ENCODE assay signal across 8 mouse cellular contexts in the genomic region with DNA sequence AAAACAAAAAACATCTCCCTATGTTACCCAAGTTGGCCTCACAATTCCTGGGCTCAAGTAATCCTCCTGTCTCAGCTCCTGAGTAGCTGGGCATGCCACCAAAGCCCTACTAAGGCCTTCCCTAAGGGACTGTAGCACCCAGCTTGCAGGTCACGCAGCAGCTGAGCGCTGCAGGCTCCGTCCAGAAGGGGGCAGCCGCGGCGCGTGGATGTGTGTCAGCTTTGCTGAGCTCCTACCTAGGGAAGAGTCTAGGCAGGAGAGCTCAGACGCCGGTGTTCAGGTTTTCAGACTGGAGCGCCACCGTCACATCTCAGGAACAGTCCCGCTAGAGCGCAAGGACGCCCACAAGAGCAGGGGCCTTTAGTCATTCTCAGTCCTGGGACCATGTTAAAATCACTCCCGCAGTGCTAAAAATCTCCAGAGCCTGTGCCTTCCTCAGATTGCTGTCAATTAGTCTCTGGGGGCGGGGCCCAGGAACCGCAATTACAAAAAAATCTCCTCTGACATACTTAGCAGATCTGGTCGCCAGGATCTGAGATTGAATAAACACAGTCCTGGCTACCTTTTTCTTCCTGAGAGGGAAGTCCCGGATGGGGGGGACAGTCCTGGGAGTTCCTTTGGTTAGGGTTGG. TPM values are rescaled to one million over a fixed set of nuclear protein-coding genes. Genes with fewer than 3 reads are reported as not detected.
DNase-seq lines count a peak whose midpoint lies in the region; ATAC-seq and TF ChIP-seq lines count a peak whose summit lies in the region.

No protein-coding gene starts in this region.

- 7% methylated on average over 19 of the region's 19 CpGs for WGBS in midbrain, embryonic 14.5 days
- 3% methylated on average over 19 of the region's 19 CpGs for WGBS in small intestine, adult 2 months

- no peak for TF ChIP-seq POLR2A in small intestine, adult 2 months (IDR thresholded peaks at IDR 0.05; ENCODE audit: low read depth, low read length)

- H3K27ac ChIP-seq in midbrain, embryonic 14.5 days (replicated peaks; ENCODE audit: low read depth, low read length) = no peak overlapping the region
- no peak overlapping the region for H3K27ac ChIP-seq in small intestine, adult 2 months (ENCODE audit: insufficient read depth, low read depth, low read length)

- no peak overlapping the region; the same call in 1 of the 2 replicates for H3K9ac ChIP-seq in midbrain, embryonic 14.5 days (replicated peaks; ENCODE audit: low read length)

- no peaks in the 10 kb centered on the region for H3K36me3 ChIP-seq in midbrain, embryonic 14.5 days (ENCODE audit: control insufficient read depth, insufficient read depth, low read length)
- H3K36me3 ChIP-seq in small intestine, adult 2 months (ENCODE audit: control insufficient read depth, insufficient read depth, low read length) = no peaks in the 10 kb centered on the region

- TF ChIP-seq CTCF in small intestine, adult 2 months (IDR thresholded peaks at IDR 0.05; ENCODE audit: extremely low read depth, insufficient read length, insufficient replicate concordance, low read depth, low read length) = peak; percentile 91

- no peak overlapping the region for H3K4me3 ChIP-seq in midbrain, embryonic 14.5 days (replicated peaks; ENCODE audit: low read depth, low read length)
- peak overlapping the region; percentile 40 for H3K4me3 ChIP-seq in small intestine, adult 2 months (ENCODE audit: low read depth, low read length)

- H3K27me3 ChIP-seq in midbrain, embryonic 14.5 days (ENCODE audit: control insufficient read depth, insufficient read depth, low read length) = no peaks in the 10 kb centered on the region
- no peaks in the 10 kb centered on the region for H3K27me3 ChIP-seq in small intestine, adult 2 months (ENCODE audit: control insufficient read depth, insufficient read depth, low read length)

- H3K4me2 ChIP-seq in midbrain, embryonic 14.5 days (ENCODE audit: low read length) = peak overlapping the region; percentile 11; the same call in 1 of the 2 replicates

- H3K4me1 ChIP-seq in midbrain, embryonic 14.5 days (ENCODE audit: control insufficient read depth, insufficient read depth, low read length) = 0 out of 2 replicates have a peak, but pooled peaks cover 4% of the 10 kb centered on the region
- H3K4me1 ChIP-seq in small intestine, adult 2 months (ENCODE audit: control insufficient read depth, insufficient read depth, insufficient read length, low read length) = peaks cover 16% of the 10 kb centered on the region

- intact Hi-C loops in left cerebral cortex, postnatal 36 days (cut with DNase I) = loop anchor here (5.0 kb wide), 1 partner anchor 802 kb away; no protein-coding TSS in a partner anchor

- no peaks in the 10 kb centered on the region for H3K9me3 ChIP-seq in midbrain, embryonic 14.5 days (ENCODE audit: control insufficient read depth, low read length)

- DNase-seq in adrenal gland, postnatal 10 days = peak; percentile 96
- DNase-seq in embryo, embryonic 11.5 days (ENCODE audit: low read depth, low spot score) = peak; percentile 77
- DNase-seq in kidney, adult 11 months = peak; percentile 74
- DNase-seq in left cerebral cortex, postnatal 36 days (ENCODE audit: low spot score in 2 of 2) = peak; percentile 86 to 90
- peak; percentile 96 for DNase-seq in midbrain, embryonic 14.5 days

- ATAC-seq in granulocyte monocyte progenitor cell, adult 5-6 weeks (replicated peaks; ENCODE audit: poor library complexity, severe bottlenecking) = peak; percentile 88
- peak; percentile 64; the same call in 1 of the 2 replicates for ATAC-seq in midbrain, embryonic 14.5 days (ENCODE audit: low FRiP score, low TSS enrichment)
- ATAC-seq in erythroid progenitor cell, adult 5-6 weeks (replicated peaks; ENCODE audit: low FRiP score, poor library complexity, severe bottlenecking) = no peak

RNA-seq across cellular contexts. Expression of a gene that starts 32.8 kb away (rescaled TPM):
- total RNA-seq in adrenal gland, postnatal 10 days (2021) = 1 to 10 TPM; 4.6 to 6.8 TPM
- 11.4 and 12.1 TPM in 2 replicates for total RNA-seq in granulocyte monocyte progenitor cell, adult 5-6 weeks (2014; fragmentation: Nextera tagmentation)
- total RNA-seq in granulocyte monocyte progenitor cell, adult 5-6 weeks (2017) = 2.6 and 2.8 TPM in 2 replicates
- total RNA-seq in left cerebral cortex, postnatal 36 days (2021) = under 1 TPM; 0.54 to 0.70 TPM
- polyA plus RNA-seq in midbrain, embryonic 14.5 days (2014; fragmentation: Nextera tagmentation; extraction: Ambion mirVana) = 0.22 and 0.46 TPM in 2 replicates
- 27.1 and 36.7 TPM in 2 replicates for polyA plus RNA-seq in small intestine, adult 2 months (2012; rRNA removed)
- total RNA-seq in erythroid progenitor cell, adult 5-6 weeks (2015; ENCODE audit: low replicate concordance) = 0.42 and 2.5 TPM in 2 replicates
- total RNA-seq in erythroid progenitor cell, adult 5-6 weeks (2017; ENCODE audit: low replicate concordance) = 0.45 TPM in 1 of 2 replicates, not detected in the other
